Mouse (Mus musculus) thymus, adult 2 months (tissue): Measurements from ENCODE around the gene Gm9639.
"Not testable (repeated sequence)": the region's sequence is repeated elsewhere in the genome, so short reads cannot be mapped to it uniquely, and the experiment has no call there.

Experiments used
- CTCF ChIP-seq: fragments of 200-500 bp; IDR thresholded peaks from 2 replicates; pipeline ENCODE4 v1.5.1; 2012; ENCODE audit warnings: mild to moderate bottlenecking, control low read depth, low read length, moderate library complexity, borderline replicate concordance; ENCODE audit not compliant: control insufficient read depth, poor library complexity, insufficient read depth; ENCODE audit errors: extremely low read depth
- POLR2A ChIP-seq: fragments of 200-500 bp; IDR thresholded peaks from 2 replicates; pipeline ENCODE4 v1.6.1; 2012; ENCODE audit warnings: mild to moderate bottlenecking, low read length, control low read depth, moderate library complexity; ENCODE audit not compliant: control insufficient read depth, poor library complexity, insufficient read depth; ENCODE audit errors: extremely low read depth

GRCm38 (mm10) chr10:77782442-77782841 lies 12.4 kb downstream of the Gm9639 start, which contains the start of gene Gm3250:
- not testable (repeated sequence) for TF ChIP-seq POLR2A, CTCF
